In genomic region chr2:35922956-35923355, GRCm38 (mm10) we compare ENCODE assay signal across 21 mouse cellular contexts.
"Had no signal": no experiment of that assay in that cellular context is flagged by ENCODE, and none has a peak within 500 bp of the region (broad histone marks: within the 10 kb centered on the region; RNA-seq: fewer than 3 reads in every experiment).

No protein-coding gene starts in this region.

- H3K27ac ChIP-seq: limb, embryonic 12.5 days; limb, embryonic 15.5 days; liver, embryonic 14.5 days; lung, embryonic 15.5 days; midbrain, embryonic 10.5 days; neural tube, embryonic 13.5 days; stomach, embryonic 15.5 days had no signal

- DNase-seq: kidney, adult 18-20 months; kidney, adult 9 months; kidney, postnatal 14 days; kidney, postnatal 4 days; left cerebral cortex, postnatal 4 days; lung, adult 18-20 months; lung, postnatal 10 days; lung, postnatal 36 days; midbrain, embryonic 14.5 days; retina, postnatal 1 day; right cerebral cortex, postnatal 25 days; spleen, adult 18-20 months; thymus, postnatal 25 days had no signal

- H3K4me1 ChIP-seq: limb, embryonic 12.5 days; limb, embryonic 15.5 days; lung, embryonic 15.5 days; midbrain, embryonic 10.5 days; neural tube, embryonic 13.5 days; stomach, embryonic 15.5 days had no signal

- H3K4me2 ChIP-seq: limb, embryonic 12.5 days; limb, embryonic 15.5 days; lung, embryonic 15.5 days; neural tube, embryonic 13.5 days; stomach, embryonic 15.5 days had no signal

- H3K36me3 ChIP-seq: limb, embryonic 12.5 days; limb, embryonic 15.5 days; lung, embryonic 15.5 days; midbrain, embryonic 10.5 days; neural tube, embryonic 13.5 days; stomach, embryonic 15.5 days had no signal

- H3K4me3 ChIP-seq: limb, embryonic 12.5 days; limb, embryonic 15.5 days; lung, embryonic 15.5 days; megakaryocyte, embryonic 14.5 days; midbrain, embryonic 10.5 days; neural tube, embryonic 13.5 days; stomach, embryonic 15.5 days had no signal

- H3K9me3 ChIP-seq: limb, embryonic 12.5 days; limb, embryonic 15.5 days; lung, embryonic 15.5 days; megakaryocyte, embryonic 14.5 days; midbrain, embryonic 10.5 days; neural tube, embryonic 13.5 days; stomach, embryonic 15.5 days had no signal

- H3K27me3 ChIP-seq: limb, embryonic 15.5 days; lung, embryonic 15.5 days; neural tube, embryonic 13.5 days; stomach, embryonic 15.5 days had no signal

- H3K9ac ChIP-seq: limb, embryonic 12.5 days; limb, embryonic 15.5 days; liver, embryonic 14.5 days; lung, embryonic 15.5 days; neural tube, embryonic 13.5 days; stomach, embryonic 15.5 days had no signal
